Mouse (Mus musculus) adrenal gland, postnatal 36 days (tissue): ENCODE data around the gene Glb1l2. TPM values are rescaled to one million over a fixed set of nuclear protein-coding genes. Genes with fewer than 3 reads are reported as not detected.

Experiments
- DNase-seq, 2 experiments: peaks; one replicate each; pipeline ENCODE4 v3.0.0; 2021; ENCODE audit warnings: mixed read lengths in 1 of 2
- total RNA-seq, 2 experiments: library from RNA; stranded (reverse); gene quantifications; 2 replicates each; pipeline ENCODE4 v1.2.3; 2021

Glb1l2 gene
- total RNA-seq, 2 experiments from 2014 or later: 4.0 to 9.9 TPM

- peak in 1 of 2 experiments; percentile 19 for DNase-seq
Observed at GRCm38 (mm10) chr9:26733206-26733891, 72.9 kb downstream of the Glb1l2 start, which contains the start of gene B3gat1. TSS of gene B3gat1 (plus strand) at chr9:26733728.

GRCm38 (mm10) chr9:26728556-26728955 lies 77.7 kb downstream of the Glb1l2 start:
- DNase-seq: no peak

GRCm38 (mm10) chr9:26727445-26727844 lies 78.8 kb downstream of the Glb1l2 start:
- peak; percentile 24 to 45 for DNase-seq

GRCm38 (mm10) chr9:26725709-26726108 lies 80.6 kb downstream of the Glb1l2 start:
- DNase-seq: no peak

- DNase-seq: no peak
Observed at GRCm38 (mm10) chr9:26721771-26722170, 84.5 kb downstream of the Glb1l2 start.

GRCm38 (mm10) chr9:26718388-26718787 lies 87.9 kb downstream of the Glb1l2 start:
- DNase-seq: no peak

Other genes starting within 250 kb of the Glb1l2 start
- gene B3gat1, start 72.7 kb downstream of the Glb1l2 start, total RNA-seq: under 1 TPM; 0.69 to 0.73 TPM
- gene Glb1l3, start 54.4 kb upstream of the Glb1l2 start, total RNA-seq: 1 to 10 TPM in 1 of 2 experiments, under 1 TPM in 1; 0.56 to 1.0 TPM
- not detected for gene Gm1110, start 116.6 kb upstream of the Glb1l2 start, total RNA-seq
- 10 to 100 TPM; 61.9 to 80.1 TPM for gene Acad8, start 193.1 kb upstream of the Glb1l2 start, total RNA-seq
- gene Thyn1, start 193.2 kb upstream of the Glb1l2 start, total RNA-seq: 10 to 100 TPM; 40.7 to 45.8 TPM
- gene Vps26b, start 223.6 kb upstream of the Glb1l2 start, total RNA-seq: 10 to 100 TPM; 35.8 to 41.2 TPM
- 10 to 100 TPM; 14.1 to 14.5 TPM for gene Ncapd3, start 223.7 kb upstream of the Glb1l2 start, total RNA-seq